Mouse (Mus musculus) kidney, adult 11 months (tissue): ENCODE results near the gene Nebl.
"Not testable (repeated sequence)": the region's sequence is repeated elsewhere in the genome, so short reads cannot be mapped to it uniquely, and the experiment has no call there.

Experiments
- DNase-seq: peaks from one replicate; pipeline ENCODE4 v3.0.0; 2022

Gene Nebl

DNA sequence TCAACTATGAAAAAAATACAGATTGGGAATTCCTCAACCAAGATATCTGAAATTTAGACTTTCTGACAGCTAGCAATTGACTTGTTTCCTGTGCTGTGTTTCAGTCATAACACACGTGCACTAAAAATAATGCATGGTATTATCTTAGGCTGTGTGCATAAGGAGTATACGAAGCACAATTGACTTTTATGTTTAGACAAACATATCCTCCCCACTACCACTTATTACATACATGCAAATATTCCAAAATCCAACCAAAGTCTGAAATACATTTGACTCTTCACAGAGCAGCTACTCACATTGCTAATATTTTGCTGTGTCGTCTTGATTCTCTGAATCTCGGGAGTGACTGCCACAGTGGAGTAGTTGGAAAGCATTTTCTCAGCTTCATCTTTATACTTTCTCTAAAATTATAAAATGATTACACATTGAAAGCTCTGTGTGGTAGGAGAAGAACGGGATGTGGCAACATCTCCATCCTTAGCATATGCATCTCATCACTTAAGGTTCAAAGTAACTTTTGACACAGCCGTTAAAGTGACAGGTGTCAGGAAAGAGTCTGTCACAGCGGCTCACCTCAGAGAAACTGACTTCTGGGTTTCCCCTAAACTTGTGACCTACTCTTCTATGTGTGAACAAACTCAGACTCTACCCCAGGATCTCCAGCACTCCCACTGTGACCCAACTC, 340.6 kb downstream of the Nebl start:
- DNase-seq = no peak

- no peak for DNase-seq
Observed at GRCm38 (mm10) chr2:17389886-17390285, 341.4 kb downstream of the Nebl start.

DNA sequence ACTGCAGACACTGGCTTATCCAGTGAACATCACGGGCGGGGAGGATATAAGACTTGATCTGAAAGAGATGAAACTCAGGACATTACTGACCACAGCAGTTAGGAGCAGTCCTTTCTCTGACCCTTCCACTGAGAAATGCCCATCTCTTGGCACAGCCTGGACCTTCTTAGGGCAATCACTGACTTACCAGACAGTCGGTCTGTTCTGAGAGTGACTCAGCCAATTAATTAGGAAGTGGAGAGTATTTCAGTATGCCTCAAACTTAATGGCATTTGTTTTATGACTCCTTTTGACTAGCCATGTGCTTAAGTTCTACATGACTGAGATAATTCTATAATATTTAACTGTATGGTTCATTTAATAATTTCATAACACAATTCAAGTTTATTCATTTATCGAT, 341.9 kb downstream of the Nebl start:
- DNase-seq = no peak

GRCm38 (mm10) chr2:17382227-17382626, 349.0 kb downstream of the Nebl start:
- no peak for DNase-seq

DNA sequence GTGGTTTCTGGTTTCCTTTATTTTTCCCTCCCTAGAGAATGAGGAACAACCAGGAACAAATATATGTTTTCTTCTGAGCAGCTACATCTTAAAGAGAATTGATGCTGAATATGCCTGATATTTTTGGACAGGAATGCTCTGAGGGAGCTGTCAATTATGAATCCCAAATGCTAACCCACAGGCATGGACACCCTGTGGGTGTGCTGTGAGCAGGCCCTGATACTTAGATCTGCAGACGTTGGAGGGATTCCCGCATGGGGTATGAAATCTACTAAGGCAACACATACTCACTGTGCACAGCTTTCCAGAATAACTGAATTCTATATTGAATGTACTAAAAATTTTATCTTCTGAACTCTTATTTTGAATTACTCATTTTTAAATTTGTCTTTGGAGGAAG, 355.3 kb downstream of the Nebl start:
- DNase-seq = no peak

DNA sequence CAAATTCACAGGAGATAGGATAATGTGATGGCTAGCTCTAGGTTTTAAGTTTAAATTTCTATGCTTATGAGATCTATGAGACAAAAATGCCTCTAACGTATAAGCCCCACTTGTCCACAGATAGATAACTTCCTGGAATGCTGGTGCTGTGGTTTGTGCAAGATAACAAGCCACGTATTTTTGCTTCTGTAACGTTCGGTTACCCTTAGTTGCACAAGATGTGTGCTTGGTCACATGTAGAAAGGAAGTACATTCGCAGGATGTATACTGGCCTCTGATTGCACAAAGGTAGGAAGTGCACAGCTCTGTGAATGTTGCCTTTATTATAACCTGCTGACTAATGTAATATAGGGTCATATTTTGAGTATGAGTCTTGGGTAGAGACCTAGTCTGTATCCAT, 365.6 kb downstream of the Nebl start:
- no peak for DNase-seq

GRCm38 (mm10) chr2:17364971-17365548, 366.2 kb downstream of the Nebl start:
- DNase-seq = no peak

DNA sequence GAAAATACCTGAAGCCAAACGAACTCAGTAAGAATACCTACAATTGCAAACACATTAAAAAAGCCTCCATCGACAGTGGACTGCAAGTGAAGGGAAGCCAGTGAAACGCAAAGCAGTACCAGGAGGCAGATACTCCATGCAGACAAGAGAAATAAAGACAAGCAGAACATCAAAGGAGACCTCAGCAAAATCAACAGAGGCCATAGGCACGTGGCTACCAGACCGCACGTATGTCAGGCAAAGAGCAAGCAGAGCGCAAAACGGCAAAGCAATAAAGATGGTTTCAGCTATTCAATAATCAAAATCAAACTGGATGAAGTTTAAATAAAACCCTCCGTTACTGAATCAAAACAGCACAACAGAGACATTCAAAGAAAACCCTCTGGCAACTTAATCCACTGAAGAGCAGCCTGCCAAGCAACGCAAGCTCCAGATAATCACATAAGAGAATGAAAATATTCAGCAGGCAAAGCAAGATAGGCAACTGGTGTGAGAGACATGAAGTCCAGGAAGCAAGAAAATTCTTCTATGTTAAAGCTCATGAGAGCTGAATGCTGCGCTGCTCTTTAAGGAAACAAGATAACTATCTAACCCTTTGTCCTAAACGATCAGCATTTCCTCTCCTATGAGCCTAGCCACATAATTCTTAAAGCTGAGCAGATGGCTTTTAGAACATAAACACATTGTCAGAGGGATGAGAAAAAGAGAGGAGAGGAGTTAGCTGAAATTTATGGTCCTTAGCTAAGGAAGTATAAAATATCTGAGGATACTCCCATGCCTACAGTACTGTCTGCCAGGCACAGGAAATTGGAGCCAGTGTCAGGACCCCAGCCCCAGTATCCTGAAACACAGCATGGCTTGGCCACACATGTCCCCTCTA, 367.7 kb downstream of the Nebl start:
- DNase-seq = no peak

- DNase-seq = no peak
Observed at GRCm38 (mm10) chr2:17362181-17362580, 369.1 kb downstream of the Nebl start.

DNA sequence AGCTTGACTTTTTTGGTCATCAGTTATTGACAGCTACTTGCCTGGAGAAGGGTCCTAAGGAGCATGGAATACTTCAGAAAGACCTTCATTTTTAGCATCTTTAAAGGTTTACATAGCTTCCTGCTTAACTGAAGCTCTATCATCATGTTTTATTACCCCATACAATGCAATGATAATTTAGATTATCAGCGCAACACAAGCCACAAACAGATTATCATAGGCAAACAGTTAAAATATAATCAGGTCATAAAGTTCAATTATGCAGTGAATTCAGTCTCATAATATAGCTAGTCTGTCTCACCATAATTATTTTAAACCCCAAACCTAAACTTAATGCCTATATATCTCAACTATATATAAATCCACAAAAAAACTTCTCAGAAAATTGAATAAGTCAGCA, 386.6 kb downstream of the Nebl start:
- no peak for DNase-seq

- peak; percentile 5 for DNase-seq
Observed at GRCm38 (mm10) chr2:17335451-17335850, 395.8 kb downstream of the Nebl start.

GRCm38 (mm10) chr2:17326590-17326989, 404.7 kb downstream of the Nebl start:
- no peak for DNase-seq

DNA sequence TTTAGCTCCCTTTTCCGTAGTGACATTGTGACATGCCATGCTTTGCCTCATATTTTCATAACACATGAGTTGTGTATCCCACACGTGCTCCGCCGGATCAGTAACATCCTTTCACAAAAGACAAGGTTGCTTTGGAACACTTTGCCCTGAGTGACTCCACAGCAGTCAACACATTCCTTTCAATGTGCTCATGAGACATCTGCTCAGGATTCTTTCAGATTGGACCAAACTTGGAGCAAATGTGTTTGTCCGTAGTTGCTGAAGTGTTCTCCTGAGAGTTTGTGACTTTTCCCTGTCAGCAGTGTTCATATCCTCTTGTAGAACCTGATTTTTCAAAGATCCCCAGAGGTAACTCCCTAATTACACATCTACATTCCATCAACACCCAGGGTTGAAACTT, 414.4 kb downstream of the Nebl start:
- no peak for DNase-seq

GRCm38 (mm10) chr2:17301379-17301778, 429.9 kb downstream of the Nebl start:
- no peak for DNase-seq

- DNase-seq = no peak
Observed at GRCm38 (mm10) chr2:17297496-17297895, 433.8 kb downstream of the Nebl start.

DNA sequence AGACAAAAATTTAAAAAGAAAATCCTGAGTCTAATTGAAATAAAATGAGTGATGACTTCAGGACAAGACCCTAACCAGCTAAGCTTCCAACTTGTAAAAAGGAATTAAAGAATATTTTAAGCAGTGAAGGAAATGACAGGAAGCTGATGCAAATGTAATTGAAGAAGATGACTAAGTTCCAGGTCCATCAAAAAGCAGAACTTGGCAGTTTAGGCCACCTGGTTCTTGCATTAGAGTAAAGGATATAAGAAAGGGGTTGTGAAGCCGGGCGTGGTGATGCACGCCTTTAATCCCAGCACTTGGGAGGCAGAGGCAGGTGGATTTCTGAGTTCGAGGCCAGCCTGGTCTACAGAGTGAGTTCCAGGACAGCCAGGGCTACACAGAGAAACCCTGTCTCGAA, 436.0 kb downstream of the Nebl start:
- DNase-seq = not testable (repeated sequence)
